Mouse (Mus musculus) ES-Bruce4 (cell line): ENCODE measurements at regions not wholly inside any gene's neighbourhood (a gene's known extent, or its start where the extent isn't known, plus 50 kb on each side); places are given as distances from the start of the nearest gene placed in this dataset.

Source experiments
- H3K27ac ChIP-seq: 2 replicates; pipeline ENCODE4 v1.5.1; 2012; ENCODE audit warnings: low read length, inconsistent platforms; ENCODE audit not compliant: insufficient read depth
- H3K27me3 ChIP-seq: 2 replicates; pipeline ENCODE4 v1.6.1; 2012; ENCODE audit warnings: mild to moderate bottlenecking, low read length, inconsistent platforms; ENCODE audit not compliant: control insufficient read depth, poor library complexity, insufficient read depth, severe bottlenecking
- H3K36me3 ChIP-seq: 2 replicates; pipeline ENCODE4 v1.6.1; 2012; ENCODE audit warnings: inconsistent platforms, mild to moderate bottlenecking, low read length, moderate library complexity; ENCODE audit not compliant: control insufficient read depth, poor library complexity, insufficient read depth, severe bottlenecking
- H3K4me1 ChIP-seq: one replicate; pipeline ENCODE4 v1.8.1; 2011; ENCODE audit warnings: low read length; ENCODE audit not compliant: control insufficient read depth, insufficient read depth
- H3K4me3 ChIP-seq: 2 replicates; pipeline ENCODE4 v1.5.1; 2011; ENCODE audit warnings: low read depth, mild to moderate bottlenecking, low read length
- H3K9ac ChIP-seq: 2 replicates; pipeline ENCODE4 v1.6.1; 2012; ENCODE audit warnings: low read depth, mild to moderate bottlenecking, inconsistent platforms; ENCODE audit not compliant: poor library complexity, severe bottlenecking
- H3K9me3 ChIP-seq: replicated peaks from 2 replicates; pipeline ENCODE4 v1.6.1; 2012; ENCODE audit warnings: mild to moderate bottlenecking, low read length, inconsistent platforms; ENCODE audit not compliant: control insufficient read depth, poor library complexity, insufficient read depth, severe bottlenecking
- CTCF ChIP-seq: IDR thresholded peaks from one replicate; pipeline ENCODE4 v1.8.1; 2011; ENCODE audit warnings: low read depth, low read length
- EP300 ChIP-seq: IDR thresholded peaks from 2 replicates; pipeline ENCODE4 v1.6.1; 2011; ENCODE audit warnings: low read depth, low read length; ENCODE audit not compliant: insufficient read depth
- POLR2A ChIP-seq: IDR thresholded peaks from one replicate; pipeline ENCODE4 v1.8.1; 2011; ENCODE audit warnings: low read length; ENCODE audit not compliant: insufficient read depth

GRCm38 (mm10) chr7:111158791-111159286 is 76.0 kb upstream of the Eif4g2 start:
- Histone ChIP-seq H3K27me3 (no peaks in the 10 kb centered on the region), H3K9me3 (no peaks in the 10 kb centered on the region), H3K36me3 (no peaks in the 10 kb centered on the region), H3K9ac (no peak overlapping the region), H3K27ac (no peak overlapping the region), H3K4me3 (no peak overlapping the region), H3K4me1 (peaks cover 2% of the 10 kb centered on the region)
- TF ChIP-seq EP300 (no peak), CTCF (no peak), POLR2A (no peak)

GRCm38 (mm10) chr7:111157754-111158325 is 75.0 kb upstream of the Eif4g2 start:
- no peak for TF ChIP-seq EP300
- TF ChIP-seq POLR2A, result no peak
- TF ChIP-seq CTCF, result no peak

DNA sequence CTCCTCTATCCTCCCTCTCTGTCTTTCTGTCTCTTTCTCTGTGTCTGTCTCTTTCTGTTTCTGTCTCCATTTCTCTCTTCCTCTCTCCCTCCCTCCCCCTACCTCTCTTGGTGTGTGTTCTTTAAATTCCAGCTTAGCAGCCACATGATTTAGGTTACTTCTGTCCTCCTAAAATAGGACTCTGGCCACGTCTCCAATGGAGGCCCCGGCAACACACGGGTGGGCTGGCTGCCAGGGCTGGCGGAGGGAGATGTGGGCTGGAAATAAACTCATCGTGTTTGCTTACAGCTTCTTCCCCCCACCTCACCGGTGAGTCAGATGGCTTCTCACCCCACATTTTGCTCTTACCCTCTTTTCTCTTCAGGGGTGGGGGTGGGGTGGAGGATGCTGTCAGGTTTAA is 74.5 kb upstream of the Eif4g2 start:
- no peak overlapping the region for H3K9ac ChIP-seq
- no peak for TF ChIP-seq EP300
- no peaks in the 10 kb centered on the region for H3K36me3 ChIP-seq
- no peaks in the 10 kb centered on the region for H3K9me3 ChIP-seq
- H3K4me1 ChIP-seq, result peaks cover 2% of the 10 kb centered on the region
- no peak overlapping the region for H3K4me3 ChIP-seq
- H3K27me3 ChIP-seq, result no peaks in the 10 kb centered on the region
- H3K27ac ChIP-seq, result no peak overlapping the region

More at GRCm38 (mm10) chr7:111157754-111158325, 75.0 kb upstream of the Eif4g2 start:
- Histone ChIP-seq H3K9me3 (no peaks in the 10 kb centered on the region), H3K4me1 (peaks cover 2% of the 10 kb centered on the region), H3K4me3 (no peak overlapping the region), H3K9ac (no peak overlapping the region), H3K27me3 (no peaks in the 10 kb centered on the region), H3K27ac (no peak overlapping the region), H3K36me3 (no peaks in the 10 kb centered on the region)

- Histone ChIP-seq H3K36me3 (no peaks in the 10 kb centered on the region), H3K27me3 (no peaks in the 10 kb centered on the region), H3K9ac (no peak overlapping the region), H3K9me3 (no peaks in the 10 kb centered on the region), H3K4me1 (peaks cover 2% of the 10 kb centered on the region), H3K4me3 (no peak overlapping the region), H3K27ac (no peak overlapping the region)
- TF ChIP-seq EP300, result no peak
- TF ChIP-seq CTCF, result no peak
- TF ChIP-seq POLR2A, result no peak
These were observed 73.8 kb upstream of the Eif4g2 start for GRCm38 (mm10) chr7:111156472-111157231.

- no peak overlapping the region for H3K4me3 ChIP-seq
- H3K9me3 ChIP-seq, result no peaks in the 10 kb centered on the region
- H3K27me3 ChIP-seq, result no peaks in the 10 kb centered on the region
- TF ChIP-seq EP300 (no peak), POLR2A (no peak)
- H3K27ac ChIP-seq, result no peak overlapping the region
- no peak overlapping the region for H3K9ac ChIP-seq
- peaks cover 2% of the 10 kb centered on the region for H3K4me1 ChIP-seq
- no peaks in the 10 kb centered on the region for H3K36me3 ChIP-seq
These were observed 73.2 kb upstream of the Eif4g2 start for GRCm38 (mm10) chr7:111155995-111156394.

DNA sequence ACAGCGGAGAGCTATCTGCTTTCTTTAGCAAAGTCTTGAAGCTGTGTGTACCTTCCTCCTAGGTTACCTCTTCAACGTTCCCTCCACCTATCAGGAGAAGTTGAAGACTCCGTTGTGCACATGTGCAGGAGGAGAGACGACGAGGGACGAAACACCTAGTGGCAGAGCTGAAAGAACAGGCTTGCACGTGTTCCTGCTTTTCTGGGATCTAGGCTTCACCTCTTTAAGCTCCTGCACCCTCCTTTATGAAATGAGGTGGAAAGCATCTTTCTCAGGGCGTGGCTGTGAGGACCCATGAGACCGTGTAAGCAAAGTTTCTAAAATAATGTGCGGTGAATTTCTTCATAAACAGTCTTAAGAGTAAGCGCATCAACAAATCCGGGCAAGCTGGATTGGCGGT is 71.4 kb upstream of the Eif4g2 start:
- H3K9me3 ChIP-seq, result no peaks in the 10 kb centered on the region
- no peak overlapping the region for H3K27ac ChIP-seq
- H3K4me1 ChIP-seq, result peaks cover 2% of the 10 kb centered on the region
- TF ChIP-seq CTCF (no peak), POLR2A (no peak), EP300 (no peak)
- no peak overlapping the region for H3K4me3 ChIP-seq
- no peaks in the 10 kb centered on the region for H3K36me3 ChIP-seq
- no peak overlapping the region for H3K9ac ChIP-seq
- no peaks in the 10 kb centered on the region for H3K27me3 ChIP-seq
